Mouse (Mus musculus) cerebellum, adult (tissue): ENCODE data around the gene Stap2.

Experiments used
- ATAC-seq: cut with Nextera tagmentation; 2 replicates; pipeline ENCODE4 v1.9.2; 2017; ENCODE audit warnings: mild to moderate bottlenecking, moderate library complexity, mixed read lengths; ENCODE audit not compliant: insufficient number of reproducible peaks, low FRiP score, low TSS enrichment

Gene Stap2

DNA sequence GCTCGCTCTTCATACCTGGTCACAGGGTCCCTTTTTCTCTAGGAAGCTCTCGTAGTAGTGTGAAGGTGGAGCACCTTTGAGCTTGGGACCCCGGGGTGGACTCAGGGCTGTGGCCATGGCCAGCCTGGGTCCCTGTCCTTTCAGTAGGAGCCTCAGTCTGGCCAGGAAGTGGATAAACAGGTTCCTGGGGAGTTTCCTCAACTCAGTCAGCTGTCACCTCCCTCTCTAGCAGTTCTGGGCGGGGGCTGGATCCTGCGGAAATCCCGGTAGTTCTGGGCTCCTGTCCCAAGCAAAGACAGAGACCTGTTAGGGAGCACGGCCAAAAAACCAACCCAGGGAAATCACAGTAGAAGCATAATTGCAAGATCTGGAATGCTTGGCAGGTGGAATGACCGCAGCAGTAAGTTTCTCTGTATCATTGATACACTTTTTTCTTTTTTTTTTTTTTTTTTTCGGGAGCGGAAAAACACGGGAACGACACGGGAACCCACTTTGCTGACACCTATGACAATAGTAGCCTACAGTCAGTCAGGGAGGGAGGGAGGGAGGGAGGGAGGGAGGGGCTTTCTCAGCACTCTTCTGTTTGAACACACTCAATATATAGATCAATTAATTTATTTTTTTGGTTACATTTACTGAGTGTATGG lies at the start of gene Stap2, which contains the start of gene Mpnd:
Gene Stap2 (minus strand): TSS at position 170 of the 647 bp plus-strand sequence.
Gene Mpnd (plus strand): TSS at position 297 of the 647 bp plus-strand sequence.
- no peak for ATAC-seq

GRCm38 (mm10) chr17:56054938-56055337 lies 49.6 kb upstream of the Stap2 start:
- no peak for ATAC-seq

DNA sequence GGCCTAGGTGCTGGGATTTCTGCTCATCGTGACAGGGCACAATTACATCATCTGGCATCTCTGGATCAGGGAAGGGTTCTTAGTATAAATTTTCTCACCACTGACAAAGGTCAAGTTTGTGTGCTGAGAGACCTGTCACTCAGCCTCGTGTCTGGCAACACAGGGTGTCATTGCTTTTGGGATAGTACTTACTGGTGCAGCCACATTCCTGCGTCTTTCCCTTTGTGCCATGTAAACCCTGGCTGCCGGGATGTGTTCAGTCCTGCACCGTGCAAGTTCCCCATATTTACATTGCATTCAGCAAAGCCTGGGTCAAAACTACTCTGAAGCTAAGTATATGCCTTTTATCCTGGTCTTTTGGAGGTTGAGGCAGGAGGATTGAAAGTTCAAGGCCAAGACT lies 46.0 kb upstream of the Stap2 start:
- no peak for ATAC-seq

DNA sequence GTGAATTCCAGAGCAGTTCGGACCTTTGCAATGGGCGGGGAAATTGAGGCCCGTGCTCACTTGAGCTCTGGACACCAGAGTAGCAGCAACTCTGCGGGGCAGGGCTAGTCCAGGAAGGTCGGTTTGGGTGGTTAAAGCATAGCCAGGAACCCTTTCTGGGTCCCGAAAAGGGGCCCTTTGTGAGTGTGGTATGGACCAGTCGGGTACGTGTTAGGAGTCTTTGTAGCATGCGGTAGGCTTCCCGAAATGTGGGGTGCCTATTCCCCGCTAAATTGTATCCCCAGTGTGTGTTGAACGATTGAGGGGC lies 35.4 kb upstream of the Stap2 start:
- no peak for ATAC-seq

DNA sequence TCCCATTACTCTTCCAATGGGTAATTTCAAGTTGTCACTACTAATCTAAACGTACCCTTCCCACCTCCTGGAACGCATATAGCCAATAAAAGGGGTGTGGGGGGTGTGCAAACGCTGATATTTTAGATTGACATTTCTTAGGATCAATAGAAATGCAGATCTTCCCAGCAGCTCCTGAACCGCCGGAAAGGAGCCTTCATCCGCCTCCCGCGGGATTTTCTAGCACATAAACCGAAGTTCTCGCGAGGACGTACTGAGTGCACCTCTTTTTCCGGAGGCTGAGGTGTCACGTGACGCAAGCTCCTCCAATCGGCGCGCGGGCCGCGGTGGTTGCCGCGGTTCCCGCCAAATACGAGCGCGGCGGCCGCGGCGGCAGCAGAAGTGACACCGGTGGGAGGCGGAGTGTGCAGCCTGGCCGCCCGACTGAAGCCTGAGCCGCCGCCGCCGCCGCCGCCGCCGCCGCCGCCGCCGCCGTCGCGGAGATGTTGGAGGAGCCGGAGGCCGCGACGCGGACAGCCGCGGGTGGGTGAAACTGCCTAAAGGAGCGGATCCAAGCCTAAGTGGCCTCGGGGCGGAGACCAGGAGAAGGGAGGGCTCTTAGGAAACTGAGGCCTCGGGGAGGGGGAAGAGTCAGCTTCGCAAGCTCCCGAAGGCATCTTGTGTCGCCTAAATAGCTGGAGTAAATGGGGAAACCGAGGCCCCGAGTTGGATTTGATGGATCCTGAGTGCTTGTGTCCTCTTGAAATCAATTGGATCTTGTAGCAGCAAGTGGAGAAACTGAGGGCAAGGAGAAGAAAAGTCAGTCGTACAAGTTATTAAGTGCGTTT lies 34.9 kb upstream of the Stap2 start, which contains the start of gene Chaf1a:
Gene Chaf1a (plus strand): TSS at position 410 of the 827 bp plus-strand sequence.
- ATAC-seq = peak; percentile 88

DNA sequence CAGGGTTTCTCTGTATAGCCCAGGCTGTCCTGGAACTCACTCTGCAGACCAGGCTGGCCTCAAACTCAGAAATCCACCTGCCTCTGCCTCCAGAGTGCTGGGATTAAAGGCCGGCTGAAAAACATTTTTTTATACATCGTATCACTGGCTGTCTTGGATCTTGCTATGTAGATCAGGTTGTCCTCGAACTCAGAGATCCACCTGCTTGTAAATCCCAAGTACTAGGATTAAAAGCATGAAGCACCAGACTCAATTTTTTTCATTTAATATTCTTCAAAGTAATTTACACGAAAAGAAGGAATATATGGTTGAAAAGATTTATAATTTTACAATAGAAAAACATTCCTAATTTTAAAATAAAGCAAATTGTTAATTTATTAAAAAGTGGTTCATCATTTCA lies 34.0 kb upstream of the Stap2 start:
- no peak for ATAC-seq

GRCm38 (mm10) chr17:56038583-56039261 lies 33.3 kb upstream of the Stap2 start:
- ATAC-seq = no peak

GRCm38 (mm10) chr17:56036901-56037287 lies 31.5 kb upstream of the Stap2 start:
- ATAC-seq = no peak

GRCm38 (mm10) chr17:56036176-56036900 lies 31.0 kb upstream of the Stap2 start, which contains the start of gene Sh3gl1:
Sh3gl1 (minus strand) TSS chr17:56036635.
- ATAC-seq = peak; percentile 82

- ATAC-seq = no peak
Observed at GRCm38 (mm10) chr17:56035216-56035615, 29.8 kb upstream of the Stap2 start.

DNA sequence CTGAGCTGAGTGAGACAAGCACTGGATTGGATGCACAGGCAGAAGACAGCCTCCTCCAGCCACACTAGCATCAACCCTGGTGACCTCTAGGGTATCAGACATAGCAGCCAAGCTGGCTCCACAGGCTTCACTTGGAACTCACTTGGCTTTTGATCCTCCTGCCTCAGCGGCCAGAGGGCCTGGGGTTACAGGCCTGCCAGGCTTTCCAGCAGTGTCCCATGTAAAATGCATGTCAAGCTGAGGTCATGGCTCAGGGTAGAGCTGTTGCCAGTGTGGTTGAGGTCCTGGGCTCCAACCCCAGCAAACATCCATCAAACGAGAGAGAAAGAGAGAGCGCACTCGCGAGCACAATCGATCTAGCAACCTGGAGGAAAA lies 29.3 kb upstream of the Stap2 start:
- ATAC-seq = no peak

DNA sequence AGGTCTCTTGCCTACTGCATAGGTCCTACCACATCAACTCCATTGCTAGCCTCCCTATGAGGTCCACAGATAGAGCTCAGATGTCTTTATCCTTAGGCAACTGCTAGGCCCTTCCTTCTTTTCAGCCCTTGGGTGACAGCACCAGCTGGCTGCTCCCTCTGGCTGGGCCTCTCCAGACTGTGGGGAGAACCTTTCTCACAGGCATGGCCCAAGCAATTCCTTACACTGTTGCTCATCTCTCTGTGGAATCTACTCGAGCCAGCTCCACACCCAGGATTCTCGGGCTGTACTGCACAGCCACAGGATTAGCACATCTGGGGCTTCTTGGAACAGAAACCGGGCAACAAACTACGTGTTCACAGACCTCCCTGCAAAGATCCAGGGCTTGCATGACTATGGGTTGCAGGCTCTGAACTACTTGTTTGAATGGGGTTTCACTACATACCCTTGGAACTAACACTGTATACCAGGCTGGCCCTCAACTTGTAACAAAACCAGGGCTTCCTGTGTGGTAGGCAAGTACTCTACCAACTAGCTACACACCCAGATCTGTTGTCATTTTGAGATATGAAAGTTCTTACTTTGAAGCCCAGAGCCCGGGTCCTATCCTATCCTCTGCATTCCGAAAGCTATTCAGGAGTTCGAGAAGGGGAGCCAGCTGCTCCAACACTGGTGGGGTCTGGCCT lies 28.8 kb upstream of the Stap2 start:
- no peak for ATAC-seq

GRCm38 (mm10) chr17:56032831-56033230 lies 27.4 kb upstream of the Stap2 start:
- ATAC-seq = no peak

GRCm38 (mm10) chr17:56032127-56032733 lies 26.8 kb upstream of the Stap2 start:
- ATAC-seq = no peak

GRCm38 (mm10) chr17:56031431-56031830 lies 26.0 kb upstream of the Stap2 start:
- ATAC-seq = no peak

GRCm38 (mm10) chr17:56030919-56031318 lies 25.5 kb upstream of the Stap2 start:
- ATAC-seq = no peak

DNA sequence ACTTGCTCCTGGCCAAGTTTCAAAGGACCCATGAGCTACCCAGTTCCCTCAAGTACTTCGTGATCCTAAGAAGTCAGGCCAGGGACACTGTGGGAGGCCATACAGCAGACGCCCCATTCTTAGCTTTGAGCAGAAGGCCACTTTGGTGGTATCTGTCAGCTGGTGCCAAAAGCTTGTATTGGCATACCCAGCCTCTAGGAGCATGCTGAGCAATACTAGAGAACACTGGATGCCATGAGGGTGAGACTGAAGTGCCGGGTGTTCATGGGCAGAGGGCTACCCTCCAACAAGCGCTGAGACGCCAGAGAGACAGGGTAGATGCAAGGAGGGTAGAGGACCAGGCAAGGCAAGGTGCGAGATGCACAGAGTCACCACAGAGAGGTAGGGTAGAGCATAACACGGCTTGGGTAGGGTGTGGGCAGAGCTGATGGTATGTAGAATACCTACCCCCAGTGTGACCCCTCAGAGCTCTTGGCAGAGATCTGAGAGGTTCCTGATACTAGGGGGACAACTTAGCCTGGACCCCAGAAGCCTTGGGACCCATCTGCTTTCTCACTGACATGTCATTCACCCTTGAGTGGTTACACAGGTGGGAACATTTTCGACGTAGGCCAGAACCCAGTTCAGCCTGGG lies 25.0 kb upstream of the Stap2 start:
- no peak for ATAC-seq

GRCm38 (mm10) chr17:56027801-56028441 lies 22.5 kb upstream of the Stap2 start:
- ATAC-seq = peak; percentile 15; the same call in 1 of the 2 replicates

DNA sequence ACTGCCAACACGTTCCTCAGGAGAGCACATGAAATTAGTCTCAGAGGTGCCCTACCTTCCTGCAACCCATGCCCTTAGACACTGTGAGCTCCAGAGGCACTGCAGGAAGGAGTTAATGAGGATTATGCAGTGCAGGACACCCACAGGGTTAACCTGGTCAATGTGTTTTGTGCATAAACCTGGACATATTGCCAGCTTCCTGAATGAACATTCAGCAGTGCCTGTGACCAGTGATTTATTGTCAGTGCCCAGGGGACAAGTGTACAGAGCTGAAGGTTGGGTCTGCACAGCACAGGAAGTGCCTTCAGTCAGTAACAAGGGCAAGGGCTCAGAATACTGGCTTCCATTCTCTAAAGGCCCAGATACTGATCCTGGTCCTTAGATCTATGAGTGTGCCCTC lies 21.5 kb upstream of the Stap2 start:
- no peak for ATAC-seq
